16 mouse cellular contexts compared by ENCODE assay signal in genomic region chr5:137582702-137583101, GRCm38 (mm10). TPM values are rescaled to one million over a fixed set of nuclear protein-coding genes. Genes with fewer than 3 reads are reported as not detected.
A peak's percentile ranks its signal among the peaks of the same experiment; 100 is the strongest.
DNase-seq lines count a peak whose midpoint lies in the region; ATAC-seq and TF ChIP-seq lines count a peak whose summit lies in the region.
"Had no signal": no experiment of that assay in that cellular context is flagged by ENCODE, and none has a peak within 500 bp of the region (broad histone marks: within the 10 kb centered on the region; RNA-seq: fewer than 3 reads in every experiment).

No protein-coding gene starts in this region.

- H3K4me3 ChIP-seq in heart, embryonic 12.5 days: no peak overlapping the region
- no peak overlapping the region for H3K4me3 ChIP-seq in stomach, embryonic 14.5 days (ENCODE audit: low read depth, low read length)
- H3K4me3 ChIP-seq in stomach, postnatal 0 days (ENCODE audit: low read depth, low read length): no peak overlapping the region
- H3K4me3 ChIP-seq: myocyte had no signal

- H3K4me2 ChIP-seq in heart, embryonic 12.5 days: 0 out of 2 replicates have a peak overlapping the region, but pooled peaks have one; percentile 71
- peak overlapping the region; percentile 30; the same call in 1 of the 2 replicates for H3K4me2 ChIP-seq in stomach, embryonic 14.5 days (replicated peaks; ENCODE audit: low read depth, low read length)
- H3K4me2 ChIP-seq in stomach, postnatal 0 days (replicated peaks; ENCODE audit: low read depth): no peak overlapping the region; the same call in 1 of the 2 replicates

- H3K4me1 ChIP-seq in heart, embryonic 12.5 days (replicated peaks): peaks cover 11% of the 10 kb centered on the region; the same call in 1 of the 2 replicates
- no peaks in the 10 kb centered on the region for H3K4me1 ChIP-seq in stomach, embryonic 14.5 days (ENCODE audit: control insufficient read depth, insufficient read depth, low read length)
- H3K4me1 ChIP-seq in stomach, postnatal 0 days (replicated peaks; ENCODE audit: control insufficient read depth, insufficient read depth): no peaks in the 10 kb centered on the region

- no peak overlapping the region for H3K27ac ChIP-seq in heart, embryonic 12.5 days (ENCODE audit: poor library complexity, severe bottlenecking)
- no peak overlapping the region for H3K27ac ChIP-seq in stomach, embryonic 14.5 days (ENCODE audit: low read length)
- no peak overlapping the region for H3K27ac ChIP-seq in stomach, postnatal 0 days (replicated peaks)
- H3K27ac ChIP-seq: limb, embryonic 12.5 days had no signal

- no peaks in the 10 kb centered on the region for H3K36me3 ChIP-seq in heart, embryonic 12.5 days
- H3K36me3 ChIP-seq in stomach, embryonic 14.5 days (ENCODE audit: control insufficient read depth, insufficient read depth, low read length): no peaks in the 10 kb centered on the region
- H3K36me3 ChIP-seq in stomach, postnatal 0 days (ENCODE audit: control insufficient read depth, insufficient read depth, low read length): no peaks in the 10 kb centered on the region
- H3K36me3 ChIP-seq: limb, embryonic 12.5 days had no signal

- no peak for ATAC-seq in heart, embryonic 12.5 days (ENCODE audit: insufficient number of reproducible peaks, low FRiP score)
- no peak for ATAC-seq in stomach, embryonic 14.5 days (ENCODE audit: insufficient number of reproducible peaks, insufficient read depth, low FRiP score, low read depth)
- no peak for ATAC-seq in stomach, postnatal 0 days (ENCODE audit: low FRiP score, low TSS enrichment)

- TF ChIP-seq CTCF in stomach, postnatal 0 days (IDR thresholded peaks at IDR 0.05; ENCODE audit: low read depth): no peak

- no peak for DNase-seq in heart, postnatal 4 days
- no peak for DNase-seq in stomach, postnatal 0 days (ENCODE audit: low spot score)
- DNase-seq in lung, postnatal 10 days: peak; percentile 35
- DNase-seq in yolk sac, embryonic 10.5 days (ENCODE audit: low spot score): peak; percentile 21
- DNase-seq in thymus, postnatal 10 days (ENCODE audit: low spot score in 2 of 2): no peak
- no peak for DNase-seq in right cerebral cortex, postnatal 10 days (ENCODE audit: low spot score in 2 of 2)
- DNase-seq: B cell, adult 2 months; gastrocnemius, postnatal 36 days; kidney, adult 2 months; layer of hippocampus, adult 9-11 months; right cerebral cortex, adult 18-20 months had no signal

- TF ChIP-seq EP300 in stomach, postnatal 0 days (optimal IDR thresholded peaks at IDR 0.05): no peak

- no peak overlapping the region for H3K9ac ChIP-seq in heart, embryonic 12.5 days
- no peak overlapping the region for H3K9ac ChIP-seq in stomach, embryonic 14.5 days (replicated peaks; ENCODE audit: low read depth, low read length)
- no peak overlapping the region for H3K9ac ChIP-seq in stomach, postnatal 0 days (ENCODE audit: low read length)

- 19% methylated on average over 8 of the region's 8 CpGs for WGBS in heart, embryonic 12.5 days
- WGBS in stomach, embryonic 14.5 days: 26% methylated on average over 8 of the region's 8 CpGs
- WGBS in stomach, postnatal 0 days: 30% methylated on average over 8 of the region's 8 CpGs

- H3K9me3 ChIP-seq in heart, embryonic 12.5 days (replicated peaks): 0 out of 2 replicates have a peak, but pooled peaks cover 4% of the 10 kb centered on the region
- H3K9me3 ChIP-seq in stomach, embryonic 14.5 days (ENCODE audit: control insufficient read depth, low read depth, low read length): peaks cover 2% of the 10 kb centered on the region; the same call in 1 of the 2 replicates
- H3K9me3 ChIP-seq in stomach, postnatal 0 days (ENCODE audit: control insufficient read depth, low read length): no peaks in the 10 kb centered on the region

- peaks cover 39% of the 10 kb centered on the region for H3K27me3 ChIP-seq in heart, embryonic 12.5 days (replicated peaks)
- 0 out of 2 replicates have a peak, but pooled peaks cover 2% of the 10 kb centered on the region for H3K27me3 ChIP-seq in stomach, embryonic 14.5 days (ENCODE audit: control insufficient read depth, insufficient read depth, low read length)
- H3K27me3 ChIP-seq in stomach, postnatal 0 days (ENCODE audit: control insufficient read depth, insufficient read depth, low read length): no peaks in the 10 kb centered on the region

RNA-seq across cellular contexts. Expression of gene Tfr2, which starts 13.1 kb away (rescaled TPM):
- polyA plus RNA-seq in heart, embryonic 12.5 days (2016; fragmentation: Nextera tagmentation; extraction: Ambion mirVana): 0.51 and 1.9 TPM in 2 replicates
- under 1 TPM in 1 of 2 experiments, not detected in 1; 0.10 TPM for total RNA-seq in heart, postnatal 4 days (2021)
- polyA plus RNA-seq in stomach, embryonic 14.5 days (2014; fragmentation: Nextera tagmentation; extraction: Ambion mirVana): 0.43 and 0.46 TPM in 2 replicates
- polyA plus RNA-seq in stomach, postnatal 0 days (2015; fragmentation: Nextera tagmentation; extraction: Ambion mirVana): 1.2 and 1.3 TPM in 2 replicates
- total RNA-seq: gastrocnemius, postnatal 36 days had no signal

RNA-seq across cellular contexts. Expression of gene Mospd3, which starts 18.2 kb away (rescaled TPM):
- polyA plus RNA-seq in heart, embryonic 12.5 days (2016; fragmentation: Nextera tagmentation; extraction: Ambion mirVana): 18.7 and 18.8 TPM in 2 replicates
- 10 to 100 TPM; 25.2 to 28.8 TPM for total RNA-seq in heart, postnatal 4 days (2021)
- 32.3 and 34.2 TPM in 2 replicates for polyA plus RNA-seq in stomach, embryonic 14.5 days (2014; fragmentation: Nextera tagmentation; extraction: Ambion mirVana)
- polyA plus RNA-seq in stomach, postnatal 0 days (2015; fragmentation: Nextera tagmentation; extraction: Ambion mirVana): 30.8 and 34.3 TPM in 2 replicates

RNA-seq across cellular contexts. Expression of gene Actl6b, which starts 29.4 kb away (rescaled TPM):
- 0.40 TPM in 1 of 2 replicates, not detected in the other for polyA plus RNA-seq in heart, embryonic 12.5 days (2016; fragmentation: Nextera tagmentation; extraction: Ambion mirVana)
- total RNA-seq in heart, postnatal 4 days (2021): not detected
- polyA plus RNA-seq in stomach, embryonic 14.5 days (2014; fragmentation: Nextera tagmentation; extraction: Ambion mirVana): 6.7 and 7.3 TPM in 2 replicates
- polyA plus RNA-seq in stomach, postnatal 0 days (2015; fragmentation: Nextera tagmentation; extraction: Ambion mirVana): 2.3 and 2.7 TPM in 2 replicates
- total RNA-seq: gastrocnemius, postnatal 36 days had no signal
- polyA plus RNA-seq: heart, postnatal 0 days; myocyte had no signal

RNA-seq across cellular contexts. Expression of gene Pcolce, which starts 30.9 kb away (rescaled TPM):
- 109 and 118 TPM in 2 replicates for polyA plus RNA-seq in heart, embryonic 12.5 days (2016; fragmentation: Nextera tagmentation; extraction: Ambion mirVana)
- total RNA-seq in heart, postnatal 4 days (2021): 100 to 1,000 TPM; 133 to 137 TPM
- 143 and 145 TPM in 2 replicates for polyA plus RNA-seq in stomach, embryonic 14.5 days (2014; fragmentation: Nextera tagmentation; extraction: Ambion mirVana)
- polyA plus RNA-seq in stomach, postnatal 0 days (2015; fragmentation: Nextera tagmentation; extraction: Ambion mirVana): 77.3 and 85.9 TPM in 2 replicates

RNA-seq across cellular contexts. Expression of gene Fbxo24, which starts 46.1 kb away (rescaled TPM):
- 0.15 TPM in 1 of 2 replicates, not detected in the other for polyA plus RNA-seq in heart, embryonic 12.5 days (2016; fragmentation: Nextera tagmentation; extraction: Ambion mirVana)
- total RNA-seq in heart, postnatal 4 days (2021): under 1 TPM; 0.21 to 0.25 TPM
- 0.14 and 0.20 TPM in 2 replicates for polyA plus RNA-seq in stomach, embryonic 14.5 days (2014; fragmentation: Nextera tagmentation; extraction: Ambion mirVana)
- polyA plus RNA-seq in stomach, postnatal 0 days (2015; fragmentation: Nextera tagmentation; extraction: Ambion mirVana): 0.11 and 0.16 TPM in 2 replicates
- total RNA-seq: gastrocnemius, postnatal 36 days had no signal

Comparison
In these comparisons a context has a peak if more than half of its experiments do, and no peak if none do; other contexts are left out.
1. DNase-seq: peak in lung, postnatal 10 days (single experiment) and yolk sac, embryonic 10.5 days (single experiment); none in heart, postnatal 4 days (single experiment), stomach, postnatal 0 days (single experiment), thymus, postnatal 10 days (0 of 2) and right cerebral cortex, postnatal 10 days (0 of 2).